In genomic region chr9:98433956-98434588, GRCm38 (mm10) we compare ENCODE assay signal across 27 mouse cellular contexts. TPM values are rescaled to one million over a fixed set of nuclear protein-coding genes. Genes with fewer than 3 reads are reported as not detected.
DNase-seq lines count a peak whose midpoint lies in the region; ATAC-seq and TF ChIP-seq lines count a peak whose summit lies in the region.
"Had no signal": no experiment of that assay in that cellular context is flagged by ENCODE, and none has a peak within 500 bp of the region (broad histone marks: within the 10 kb centered on the region; RNA-seq: fewer than 3 reads in every experiment).

No protein-coding gene starts in this region.

- intact Hi-C loops in heart, postnatal 14 days (cut with DNase I) = no loop called here

- TF ChIP-seq EP300 in stomach, postnatal 0 days (optimal IDR thresholded peaks at IDR 0.05) = no peak

- no peaks in the 10 kb centered on the region for H3K27me3 ChIP-seq in heart, embryonic 13.5 days (replicated peaks)
- H3K27me3 ChIP-seq in kidney, embryonic 16.5 days (ENCODE audit: insufficient read depth, low read length) = no peaks in the 10 kb centered on the region
- H3K27me3 ChIP-seq in stomach, postnatal 0 days (ENCODE audit: control insufficient read depth, insufficient read depth, low read length) = no peaks in the 10 kb centered on the region
- H3K27me3 ChIP-seq in thymus, adult 2 months (ENCODE audit: control insufficient read depth, insufficient read depth, low read length) = no peaks in the 10 kb centered on the region
- H3K27me3 ChIP-seq: limb, embryonic 13.5 days; liver, embryonic 15.5 days had no signal

- no peak overlapping the region for H3K4me2 ChIP-seq in heart, embryonic 13.5 days
- H3K4me2 ChIP-seq in kidney, embryonic 16.5 days (replicated peaks; ENCODE audit: low read depth, low read length) = no peak overlapping the region
- H3K4me2 ChIP-seq in stomach, postnatal 0 days (replicated peaks; ENCODE audit: low read depth) = no peak overlapping the region
- H3K4me2 ChIP-seq: forebrain, embryonic 13.5 days; limb, embryonic 13.5 days; liver, embryonic 15.5 days had no signal

- H3K27ac ChIP-seq in heart, embryonic 13.5 days (replicated peaks) = peak overlapping the region; percentile 32
- 0 out of 2 replicates have a peak overlapping the region, but pooled peaks have one; percentile 23 for H3K27ac ChIP-seq in kidney, embryonic 16.5 days (ENCODE audit: low read length)
- H3K27ac ChIP-seq in stomach, postnatal 0 days (replicated peaks) = peak overlapping the region; percentile 65
- no peak overlapping the region for H3K27ac ChIP-seq in thymus, adult 2 months (ENCODE audit: control insufficient read depth, insufficient read depth, low read length)
- H3K27ac ChIP-seq: forebrain, embryonic 13.5 days; limb, embryonic 13.5 days; liver, embryonic 15.5 days had no signal

- no peak for TF ChIP-seq POLR2A in thymus, adult 2 months (IDR thresholded peaks at IDR 0.05; ENCODE audit: control insufficient read depth, extremely low read depth, insufficient read depth, low read length, poor library complexity)

- no peak for DNase-seq in heart, postnatal 14 days
- DNase-seq in kidney, adult 11 months = no peak
- DNase-seq in testis, postnatal 14 days (ENCODE audit: low spot score) = peak; percentile 49
- DNase-seq in testis, postnatal 10 days (ENCODE audit: low spot score) = no peak
- no peak for DNase-seq in stomach, postnatal 0 days (ENCODE audit: low spot score)
- no peak for DNase-seq in thymus, adult 2 months
- DNase-seq: cerebellum, adult 2 months; gastrocnemius, postnatal 10 days; kidney, adult 9 months; lung, postnatal 14 days; right cerebral cortex, adult 18-20 months; thymus, postnatal 14 days had no signal

- 31% methylated on average over 4 of the region's 4 CpGs for WGBS in heart, embryonic 13.5 days
- 33% methylated on average over 4 of the region's 4 CpGs for WGBS in kidney, embryonic 16.5 days
- 31% methylated on average over 4 of the region's 4 CpGs for WGBS in stomach, postnatal 0 days
- WGBS in thymus, adult 2 months = 73% methylated on average over 4 of the region's 4 CpGs

- no peak for ATAC-seq in heart, embryonic 13.5 days (ENCODE audit: extremely low read depth, insufficient number of reproducible peaks, low FRiP score, low TSS enrichment)
- ATAC-seq in kidney, embryonic 16.5 days (ENCODE audit: low FRiP score, low TSS enrichment) = no peak
- ATAC-seq in stomach, postnatal 0 days (ENCODE audit: low FRiP score, low TSS enrichment) = no peak
- ATAC-seq: forebrain, embryonic 13.5 days; inflammation-experienced regulatory T-cells, adult 6 months; midbrain, embryonic 16.5 days had no signal

- no peak overlapping the region for H3K9ac ChIP-seq in heart, embryonic 13.5 days
- H3K9ac ChIP-seq in kidney, embryonic 16.5 days (replicated peaks; ENCODE audit: low read length) = no peak overlapping the region
- H3K9ac ChIP-seq in stomach, postnatal 0 days (ENCODE audit: low read length) = no peak overlapping the region
- H3K9ac ChIP-seq: forebrain, embryonic 13.5 days; limb, embryonic 13.5 days; liver, embryonic 15.5 days had no signal

- H3K36me3 ChIP-seq in heart, embryonic 13.5 days = peaks cover 27% of the 10 kb centered on the region
- H3K36me3 ChIP-seq in kidney, embryonic 16.5 days (ENCODE audit: insufficient read depth, low read length) = peaks cover 3% of the 10 kb centered on the region; the same call in 1 of the 2 replicates
- H3K36me3 ChIP-seq in stomach, postnatal 0 days (ENCODE audit: control insufficient read depth, insufficient read depth, low read length) = no peaks in the 10 kb centered on the region
- H3K36me3 ChIP-seq in thymus, adult 2 months (ENCODE audit: control insufficient read depth, insufficient read depth, low read length) = no peaks in the 10 kb centered on the region
- H3K36me3 ChIP-seq: liver, embryonic 15.5 days had no signal

- no peak for TF ChIP-seq CTCF in stomach, postnatal 0 days (IDR thresholded peaks at IDR 0.05; ENCODE audit: low read depth)
- TF ChIP-seq CTCF in thymus, adult 2 months (IDR thresholded peaks at IDR 0.05; ENCODE audit: borderline replicate concordance, control insufficient read depth, extremely low read depth, insufficient read depth, low read length, poor library complexity) = no peak

- peaks cover 54% of the 10 kb centered on the region for H3K4me1 ChIP-seq in heart, embryonic 13.5 days
- peaks cover 21% of the 10 kb centered on the region for H3K4me1 ChIP-seq in kidney, embryonic 16.5 days (ENCODE audit: insufficient read depth, low read length)
- peaks cover 7% of the 10 kb centered on the region for H3K4me1 ChIP-seq in stomach, postnatal 0 days (replicated peaks; ENCODE audit: control insufficient read depth, insufficient read depth)
- H3K4me1 ChIP-seq in thymus, adult 2 months (replicated peaks; ENCODE audit: control insufficient read depth, insufficient read depth, low read length) = no peaks in the 10 kb centered on the region

- no peak overlapping the region for H3K4me3 ChIP-seq in heart, embryonic 13.5 days
- no peak overlapping the region for H3K4me3 ChIP-seq in kidney, embryonic 16.5 days (ENCODE audit: low read length)
- H3K4me3 ChIP-seq in stomach, postnatal 0 days (ENCODE audit: low read depth, low read length) = no peak overlapping the region
- H3K4me3 ChIP-seq in thymus, adult 2 months (ENCODE audit: control insufficient read depth, insufficient read depth, low read length) = no peak overlapping the region
- H3K4me3 ChIP-seq: erythroblast, embryonic 14.5 days; forebrain, embryonic 13.5 days; limb, embryonic 13.5 days; liver, embryonic 15.5 days had no signal

- no peaks in the 10 kb centered on the region for H3K9me3 ChIP-seq in heart, embryonic 13.5 days
- no peaks in the 10 kb centered on the region for H3K9me3 ChIP-seq in kidney, embryonic 16.5 days (ENCODE audit: low read length)
- H3K9me3 ChIP-seq in stomach, postnatal 0 days (ENCODE audit: control insufficient read depth, low read length) = no peaks in the 10 kb centered on the region
- H3K9me3 ChIP-seq: forebrain, embryonic 13.5 days; limb, embryonic 13.5 days; liver, embryonic 15.5 days had no signal

RNA-seq across cellular contexts. Expression of gene Rbp1, which starts 11.3 kb away (rescaled TPM):
- polyA plus RNA-seq in heart, embryonic 13.5 days (2015; fragmentation: Nextera tagmentation; extraction: Ambion mirVana) = 70.9 and 71.2 TPM in 2 replicates
- total RNA-seq in heart, postnatal 14 days (2021) = 1 to 10 TPM; 7.6 to 8.2 TPM
- polyA plus RNA-seq in kidney, embryonic 16.5 days (2015; fragmentation: Nextera tagmentation; extraction: Ambion mirVana) = 104 and 106 TPM in 2 replicates
- 44.6 and 45.7 TPM in 2 replicates for polyA plus RNA-seq in stomach, postnatal 0 days (2015; fragmentation: Nextera tagmentation; extraction: Ambion mirVana)
- 2.3 and 3.4 TPM in 2 replicates for polyA plus RNA-seq in thymus, adult 2 months (2012; rRNA removed)
- polyA plus RNA-seq: inflammation-experienced regulatory T-cells, adult 6 months had no signal

RNA-seq across cellular contexts. Expression of gene Rbp2, which starts 51.8 kb away (rescaled TPM):
- 0.39 TPM in 1 of 2 replicates, not detected in the other for polyA plus RNA-seq in heart, embryonic 13.5 days (2015; fragmentation: Nextera tagmentation; extraction: Ambion mirVana)
- not detected for total RNA-seq in heart, postnatal 14 days (2021)
- 0.59 TPM in 1 of 2 replicates, not detected in the other for polyA plus RNA-seq in kidney, embryonic 16.5 days (2015; fragmentation: Nextera tagmentation; extraction: Ambion mirVana)
- polyA plus RNA-seq in stomach, postnatal 0 days (2015; fragmentation: Nextera tagmentation; extraction: Ambion mirVana) = 197 and 200 TPM in 2 replicates
- 0.38 TPM in 1 of 2 replicates, not detected in the other for polyA plus RNA-seq in thymus, adult 2 months (2012; rRNA removed)
- total RNA-seq: adrenal gland, adult 18-20 months; gastrocnemius, postnatal 10 days; heart, adult 8-10 months; hematopoietic stem cell, adult 5-6 weeks; layer of hippocampus, postnatal 25 days; left cerebral cortex, postnatal 14 days; megakaryocyte-erythroid progenitor cell, adult 5-6 weeks; MEL had no signal
- polyA plus RNA-seq: cerebellum, adult 2 months; erythroblast, embryonic 14.5 days; forebrain, embryonic 13.5 days; inflammation-experienced regulatory T-cells, adult 6 months; limb, embryonic 13.5 days; midbrain, embryonic 16.5 days had no signal

Comparison
In these comparisons a context has a peak if more than half of its experiments do, and no peak if none do; other contexts are left out.
1. RNA of gene Rbp1, which starts 11.3 kb away (polyA plus RNA-seq): 104 to 106 TPM in kidney, embryonic 16.5 days, 70.9 to 71.2 TPM in heart, embryonic 13.5 days and 44.6 to 45.7 TPM in stomach, postnatal 0 days; 2.3 to 3.4 TPM in thymus, adult 2 months; every median in the first group is over 10 times any median in the second.
2. RNA of gene Rbp2, which starts 51.8 kb away (polyA plus RNA-seq): 197 to 200 TPM in stomach, postnatal 0 days; 0.59 TPM in kidney, embryonic 16.5 days, 0.38 TPM in thymus, adult 2 months and 0.39 TPM in heart, embryonic 13.5 days; every median in the first group is over 100 times any median in the second.